Mouse (Mus musculus) cortical plate, adult 2 months (tissue): ENCODE measurements around the gene Spaca1. TPM values are rescaled to one million over a fixed set of nuclear protein-coding genes. Genes with fewer than 3 reads are reported as not detected.
"Not testable (repeated sequence)": the region's sequence is repeated elsewhere in the genome, so short reads cannot be mapped to it uniquely, and the experiment has no call there.

Experiments
- H3K27ac ChIP-seq: fragments of 200-500 bp; 2 replicates; pipeline ENCODE4 v1.5.1; 2012; ENCODE audit warnings: low read length, control low read depth, inconsistent platforms; ENCODE audit not compliant: insufficient read depth
- H3K4me1 ChIP-seq: fragments of 200-500 bp; 2 replicates; pipeline ENCODE4 v1.6.1; 2011; ENCODE audit warnings: low read length; ENCODE audit not compliant: control insufficient read depth, insufficient read depth
- H3K4me3 ChIP-seq: fragments of 200-500 bp; 2 replicates; pipeline ENCODE4 v1.5.1; 2011; ENCODE audit warnings: mild to moderate bottlenecking, low read length, control low read depth; ENCODE audit not compliant: insufficient read depth
- CTCF ChIP-seq: fragments of 200-500 bp; IDR thresholded peaks from 2 replicates; pipeline ENCODE4 v1.5.1; 2011; ENCODE audit warnings: mild to moderate bottlenecking, control low read depth, low read length; ENCODE audit not compliant: insufficient read depth; ENCODE audit errors: extremely low read depth
- POLR2A ChIP-seq: fragments of 200-500 bp; IDR thresholded peaks from 2 replicates; pipeline ENCODE4 v1.6.1; 2011; ENCODE audit warnings: mild to moderate bottlenecking, low read length, control low read depth; ENCODE audit not compliant: insufficient read depth; ENCODE audit errors: extremely low read depth
- polyA plus RNA-seq: library from polyadenylated mRNA; depleted of rRNA; stranded (reverse); fragments of >200 nt; gene quantifications from 2 replicates; pipeline ENCODE4 v1.2.3, GENCODE M21; 2012; rRNA removed

Gene Spaca1
- 0.09 TPM in 1 of 2 replicates, not detected in the other for polyA plus RNA-seq

GRCm38 (mm10) chr4:34049571-34050255 lies at the start of gene Spaca1:
TSS of gene Spaca1 (minus strand) at chr4:34050191.
- TF ChIP-seq CTCF, result no peak
- no peak for TF ChIP-seq POLR2A
- H3K4me3 ChIP-seq, result no peak within 1 kb of the TSS
- H3K27ac ChIP-seq, result no peak within 1 kb of the TSS
- H3K4me1 ChIP-seq, result no peaks in the 10 kb centered on the region

GRCm38 (mm10) chr4:34087286-34087685 lies 37.3 kb upstream of the Spaca1 start:
- H3K4me1 ChIP-seq, H3K27ac ChIP-seq, H3K4me3 ChIP-seq: not testable (repeated sequence)

GRCm38 (mm10) chr4:34081064-34081463 lies 31.1 kb upstream of the Spaca1 start:
- TF ChIP-seq CTCF (no peak), POLR2A (no peak)
- no peak overlapping the region for H3K27ac ChIP-seq
- no peak overlapping the region for H3K4me3 ChIP-seq
- no peaks in the 10 kb centered on the region for H3K4me1 ChIP-seq

- Histone ChIP-seq H3K4me3 (no peak overlapping the region), H3K27ac (no peak overlapping the region), H3K4me1 (no peaks in the 10 kb centered on the region)
- TF ChIP-seq POLR2A, result no peak
- TF ChIP-seq CTCF, result no peak
Observed at GRCm38 (mm10) chr4:34069002-34069401, 19.0 kb upstream of the Spaca1 start.

GRCm38 (mm10) chr4:34058320-34058719 lies 8.3 kb upstream of the Spaca1 start:
- Histone ChIP-seq H3K27ac (no peak overlapping the region), H3K4me1 (no peaks in the 10 kb centered on the region), H3K4me3 (no peak overlapping the region)
- no peak for TF ChIP-seq POLR2A
- no peak for TF ChIP-seq CTCF

- Histone ChIP-seq H3K4me1 (no peaks in the 10 kb centered on the region), H3K27ac (no peak overlapping the region), H3K4me3 (no peak overlapping the region)
- TF ChIP-seq POLR2A, result no peak
- TF ChIP-seq CTCF, result no peak
Observed at GRCm38 (mm10) chr4:34026771-34027170, 23.2 kb downstream of the Spaca1 start.

GRCm38 (mm10) chr4:34021456-34021855 lies 28.5 kb downstream of the Spaca1 start:
- Histone ChIP-seq H3K4me3 (no peak overlapping the region), H3K27ac (no peak overlapping the region), H3K4me1 (no peaks in the 10 kb centered on the region)
- no peak for TF ChIP-seq CTCF
- TF ChIP-seq POLR2A, result no peak

GRCm38 (mm10) chr4:33996382-33996781 lies 53.6 kb downstream of the Spaca1 start:
- no peak for TF ChIP-seq POLR2A
- no peak for TF ChIP-seq CTCF
- Histone ChIP-seq H3K4me1 (no peaks in the 10 kb centered on the region), H3K27ac (no peak overlapping the region), H3K4me3 (no peak overlapping the region)

- no peak overlapping the region for H3K27ac ChIP-seq
- H3K4me1 ChIP-seq, result no peaks in the 10 kb centered on the region
- TF ChIP-seq POLR2A (no peak), CTCF (no peak)
- H3K4me3 ChIP-seq, result no peak overlapping the region
Observed at GRCm38 (mm10) chr4:33992687-33993086, 57.3 kb downstream of the Spaca1 start.

GRCm38 (mm10) chr4:33988466-33989089 lies 61.4 kb downstream of the Spaca1 start:
- Histone ChIP-seq H3K4me3 (no peak overlapping the region), H3K4me1 (no peaks in the 10 kb centered on the region), H3K27ac (no peak overlapping the region)
- TF ChIP-seq POLR2A (no peak), CTCF (no peak)

Other genes with a start within 250 kb of the Spaca1 start
- gene Cnr1, start 125.6 kb downstream of the Spaca1 start, polyA plus RNA-seq, result 54.6 and 55.0 TPM in 2 replicates